Mouse (Mus musculus): ENCODE data around the gene Srd5a2.

Gene Srd5a2

GRCm38 (mm10) chr17:73984508-73984907 is 63.2 kb downstream of the Srd5a2 start:
- no peak for DNase-seq

GRCm38 (mm10) chr17:73982871-73983270 is 64.8 kb downstream of the Srd5a2 start:
- no peak for DNase-seq

- no peak for DNase-seq
Measured at GRCm38 (mm10) chr17:73976066-73976465, 71.7 kb downstream of the Srd5a2 start.

GRCm38 (mm10) chr17:73972648-73973047 is 75.1 kb downstream of the Srd5a2 start:
- DNase-seq: no peak

GRCm38 (mm10) chr17:73971291-73971690 is 76.4 kb downstream of the Srd5a2 start:
- DNase-seq: no peak

GRCm38 (mm10) chr17:73970361-73971027 is 77.2 kb downstream of the Srd5a2 start:
- DNase-seq: peak; percentile 28 to 45
